Mouse (Mus musculus): Measurements from ENCODE around the gene Olfr566. TPM values are rescaled to one million over a fixed set of nuclear protein-coding genes. Genes with fewer than 3 reads are reported as not detected.

Gene Olfr566
- not detected in 2 replicates for polyA plus RNA-seq (2021; fragmentation: Nextera tagmentation)
- long read RNA-seq, experiment 1: 0 reads
- long read RNA-seq, experiment 2: 0 reads

DNA sequence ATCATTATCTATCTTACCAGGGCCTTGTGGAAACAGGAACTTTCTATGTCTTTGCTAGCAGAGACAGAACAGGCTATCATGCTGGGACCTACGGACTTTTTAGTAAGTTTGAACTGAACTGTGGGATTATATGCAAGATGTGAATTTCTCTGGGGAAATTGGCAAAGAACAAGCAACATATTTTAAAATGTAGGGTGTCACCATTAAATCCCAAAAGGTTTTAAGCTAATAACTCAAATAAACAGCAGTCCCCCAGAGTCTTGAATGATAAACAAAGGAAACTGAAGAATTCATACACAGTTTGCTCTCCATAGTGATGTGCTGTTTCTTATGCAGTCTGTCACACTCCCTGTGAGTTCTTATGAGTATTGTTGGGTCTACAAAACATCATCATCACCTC lies at the start of gene Olfr566:
Gene Olfr566 (minus strand): TSS at position 101 of the 400 bp plus-strand sequence.

DNA sequence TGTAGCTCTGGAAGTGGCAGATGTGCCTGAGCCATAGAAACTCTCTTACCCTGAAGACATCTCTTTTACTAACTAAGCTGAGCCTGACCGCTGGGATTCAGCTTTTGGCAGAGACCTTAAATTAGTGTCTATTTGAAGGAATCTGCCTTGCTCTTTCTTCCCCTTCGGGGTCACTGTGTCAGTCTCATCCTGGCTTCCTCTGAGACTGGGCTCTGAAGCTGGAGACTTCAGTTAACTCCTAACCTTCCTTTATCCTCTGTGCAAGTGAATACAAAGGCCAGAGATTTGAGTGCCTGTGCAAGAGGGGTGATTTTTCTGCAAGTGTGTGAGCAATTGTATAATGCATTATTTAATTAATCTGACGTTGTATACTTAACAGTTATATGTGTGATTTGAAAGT lies 32.2 kb upstream of the Olfr566 start, which contains the start of gene Olfr569:
Gene Olfr569 (minus strand): TSS at position 101 of the 400 bp plus-strand sequence.

DNA sequence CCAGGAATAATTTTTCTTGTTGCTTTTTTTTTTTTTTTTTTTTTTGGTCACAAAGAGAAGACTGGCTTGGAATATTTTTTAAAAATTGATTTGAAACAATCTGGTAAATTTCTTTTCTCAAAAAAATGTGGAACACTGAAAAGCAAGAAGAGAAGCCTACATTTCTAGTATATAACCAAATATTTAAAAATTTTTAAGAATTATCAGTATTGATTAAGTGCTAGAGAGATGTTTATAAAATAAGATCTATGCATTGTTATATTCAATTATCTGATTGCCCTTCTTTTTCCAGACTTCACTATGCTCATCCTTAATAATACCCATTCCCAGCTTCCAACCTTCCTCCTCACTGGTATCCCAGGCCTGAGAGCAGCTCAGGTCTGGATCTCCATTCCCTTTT lies 18.3 kb upstream of the Olfr566 start, which contains the start of gene Olfr568:
Gene Olfr568 (plus strand): TSS at position 301 of the 400 bp plus-strand sequence.

Other genes starting within 250 kb of the Olfr566 start
- gene Olfr553, start 240.5 kb downstream of the Olfr566 start, polyA plus RNA-seq (2021; fragmentation: Nextera tagmentation): not detected in 2 replicates
- gene Olfr554, start 220.3 kb downstream of the Olfr566 start, polyA plus RNA-seq (2021; fragmentation: Nextera tagmentation): not detected in 2 replicates
- gene Olfr555, start 199.9 kb downstream of the Olfr566 start, polyA plus RNA-seq (2021; fragmentation: Nextera tagmentation): not detected in 2 replicates
- not detected in 2 replicates for gene Olfr556, start 193.9 kb downstream of the Olfr566 start, polyA plus RNA-seq (2021; fragmentation: Nextera tagmentation)
- 2.1 and 2.6 TPM in 2 replicates for gene Trim68, start 171.4 kb downstream of the Olfr566 start, polyA plus RNA-seq (2021; fragmentation: Nextera tagmentation)
- gene Olfr557, start 162.9 kb downstream of the Olfr566 start, polyA plus RNA-seq (2021; fragmentation: Nextera tagmentation): not detected in 2 replicates
- 0.10 and 0.13 TPM in 2 replicates for gene Olfr558, start 156.6 kb downstream of the Olfr566 start, polyA plus RNA-seq (2021; fragmentation: Nextera tagmentation)
- gene Olfr33, start 139.7 kb downstream of the Olfr566 start, polyA plus RNA-seq (2021; fragmentation: Nextera tagmentation): not detected in 2 replicates
- not detected in 2 replicates for gene Olfr559, start 131.3 kb downstream of the Olfr566 start, polyA plus RNA-seq (2021; fragmentation: Nextera tagmentation)
- gene Olfr560, start 99.4 kb downstream of the Olfr566 start, polyA plus RNA-seq (2021; fragmentation: Nextera tagmentation): not detected in 2 replicates
- not detected in 2 replicates for gene Olfr78, start 99.3 kb downstream of the Olfr566 start, polyA plus RNA-seq (2021; fragmentation: Nextera tagmentation)
- not detected in 2 replicates for gene Olfr561, start 87.5 kb downstream of the Olfr566 start, polyA plus RNA-seq (2021; fragmentation: Nextera tagmentation)
- not detected in 2 replicates for gene Olfr564, start 55.3 kb downstream of the Olfr566 start, polyA plus RNA-seq (2021; fragmentation: Nextera tagmentation)
- gene Olfr568, start 18.4 kb upstream of the Olfr566 start, polyA plus RNA-seq (2021; fragmentation: Nextera tagmentation): not detected in 2 replicates
- not detected in 2 replicates for gene Olfr569, start 32.1 kb upstream of the Olfr566 start, polyA plus RNA-seq (2021; fragmentation: Nextera tagmentation)
- gene Olfr570, start 35.8 kb upstream of the Olfr566 start, polyA plus RNA-seq (2021; fragmentation: Nextera tagmentation): 0.23 TPM in 1 of 2 replicates, not detected in the other
- not detected in 2 replicates for gene Olfr571, start 58.8 kb upstream of the Olfr566 start, polyA plus RNA-seq (2021; fragmentation: Nextera tagmentation)
- not detected in 2 replicates for gene Olfr572, start 65.6 kb upstream of the Olfr566 start, polyA plus RNA-seq (2021; fragmentation: Nextera tagmentation)
- gene Olfr573-ps1, start 83.8 kb upstream of the Olfr566 start, polyA plus RNA-seq (2021; fragmentation: Nextera tagmentation): not detected in 2 replicates
- not detected in 2 replicates for gene Olfr574, start 89.7 kb upstream of the Olfr566 start, polyA plus RNA-seq (2021; fragmentation: Nextera tagmentation)
- not detected in 2 replicates for gene Olfr575, start 100.0 kb upstream of the Olfr566 start, polyA plus RNA-seq (2021; fragmentation: Nextera tagmentation)
- not detected in 2 replicates for gene Olfr576, start 103.9 kb upstream of the Olfr566 start, polyA plus RNA-seq (2021; fragmentation: Nextera tagmentation)
- not detected in 2 replicates for gene Olfr577, start 117.2 kb upstream of the Olfr566 start, polyA plus RNA-seq (2021; fragmentation: Nextera tagmentation)
- gene Olfr578, start 130.6 kb upstream of the Olfr566 start, polyA plus RNA-seq (2021; fragmentation: Nextera tagmentation): not detected in 2 replicates
- not detected in 2 replicates for gene Olfr582, start 179.3 kb upstream of the Olfr566 start, polyA plus RNA-seq (2021; fragmentation: Nextera tagmentation)
- gene Olfr583, start 192.5 kb upstream of the Olfr566 start, polyA plus RNA-seq (2021; fragmentation: Nextera tagmentation): not detected in 2 replicates
- gene Olfr584, start 223.1 kb upstream of the Olfr566 start, polyA plus RNA-seq (2021; fragmentation: Nextera tagmentation): not detected in 2 replicates
- gene Olfr585, start 239.0 kb upstream of the Olfr566 start, polyA plus RNA-seq (2021; fragmentation: Nextera tagmentation): not detected in 2 replicates